Mouse (Mus musculus): ENCODE measurements around the gene Limch1. TPM values are rescaled to one million over a fixed set of nuclear protein-coding genes. Genes with fewer than 3 reads are reported as not detected.

The Limch1 gene
- polyA plus RNA-seq, 2 experiments, result 0.54 to 1.2 TPM

DNA sequence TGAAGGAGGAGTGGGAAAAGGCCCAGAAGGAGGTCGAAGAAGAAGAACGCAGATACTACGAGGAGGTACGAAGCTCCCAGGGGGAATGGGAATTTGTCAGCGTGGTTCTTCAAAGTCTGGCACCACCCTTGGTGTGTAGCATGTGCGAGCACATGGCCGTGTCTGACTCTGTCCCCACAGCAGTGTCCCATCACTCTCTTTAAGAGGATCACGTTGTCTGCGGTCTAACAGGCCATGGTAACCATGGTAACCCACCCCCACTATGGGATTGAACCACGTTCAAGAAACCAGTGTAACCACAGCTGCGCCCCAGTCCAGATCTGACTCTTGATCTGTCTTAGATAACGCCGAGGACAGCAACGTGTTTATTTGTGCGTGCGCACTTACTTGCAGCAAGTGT, 283.2 kb downstream of the Limch1 start:
- no peaks in the 10 kb centered on the region for H3K27me3 ChIP-seq (ENCODE audit: control insufficient read depth, insufficient read depth, low read length)
- H3K9ac ChIP-seq (replicated peaks), result no peak overlapping the region
- H3K27ac ChIP-seq, result no peak overlapping the region
- no peak overlapping the region for H3K4me2 ChIP-seq (ENCODE audit: low read depth)
- no peaks in the 10 kb centered on the region for H3K9me3 ChIP-seq (ENCODE audit: control insufficient read depth, low read length)
- ATAC-seq (ENCODE audit: insufficient read depth), result no peak
- H3K36me3 ChIP-seq (replicated peaks; ENCODE audit: control insufficient read depth, insufficient read depth, low read depth), result no peaks in the 10 kb centered on the region
- WGBS (ENCODE audit: insufficient replicate concordance), result 47% methylated on average over 16 of the region's 16 CpGs
- no peak overlapping the region for H3K4me3 ChIP-seq (ENCODE audit: insufficient read depth in 1 of 2, low read depth in 2 of 2, low read length in 2 of 2)
- TF ChIP-seq CTCF (IDR thresholded peaks at IDR 0.05; ENCODE audit: low read depth) (no peak), EP300 (IDR thresholded peaks at IDR 0.05; ENCODE audit: low read depth) (no peak)
- no peaks in the 10 kb centered on the region for H3K4me1 ChIP-seq (replicated peaks; ENCODE audit: control insufficient read depth in 2 of 2, insufficient read depth in 2 of 2, low read length in 1 of 2)
- DNase-seq (ENCODE audit: low read depth in 3 of 3, low spot score in 3 of 3), result no peak

DNA sequence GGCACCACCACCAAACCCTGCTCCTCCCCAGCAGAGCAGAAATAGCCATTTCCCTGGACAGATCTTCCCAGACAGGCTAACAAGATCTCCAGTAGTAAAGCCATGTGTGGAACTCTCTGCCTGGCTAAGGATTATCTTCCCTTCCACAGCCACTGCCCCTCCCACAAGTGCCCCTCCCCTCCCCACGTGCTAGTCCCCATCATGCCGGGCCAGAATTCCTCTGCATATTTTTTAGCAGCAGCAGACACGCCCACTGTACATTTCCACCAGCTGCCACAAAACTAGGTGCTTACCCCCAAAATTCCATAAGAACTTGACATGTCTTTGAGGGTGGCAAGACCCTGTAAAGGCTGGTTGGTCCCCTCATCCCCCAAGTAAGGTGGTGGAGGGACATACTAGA, 284.3 kb downstream of the Limch1 start:
- Histone ChIP-seq H3K36me3 (replicated peaks; ENCODE audit: control insufficient read depth, insufficient read depth, low read depth) (no peaks in the 10 kb centered on the region), H3K4me3 (ENCODE audit: insufficient read depth in 1 of 2, low read depth in 2 of 2, low read length in 2 of 2) (no peak overlapping the region), H3K4me1 (replicated peaks; ENCODE audit: control insufficient read depth in 2 of 2, insufficient read depth in 2 of 2, low read length in 1 of 2) (no peaks in the 10 kb centered on the region), H3K27ac (no peak overlapping the region), H3K9ac (replicated peaks) (no peak overlapping the region), H3K9me3 (ENCODE audit: control insufficient read depth, low read length) (no peaks in the 10 kb centered on the region), H3K27me3 (ENCODE audit: control insufficient read depth, insufficient read depth, low read length) (no peaks in the 10 kb centered on the region), H3K4me2 (ENCODE audit: low read depth) (no peak overlapping the region)
- WGBS (ENCODE audit: insufficient replicate concordance), result 30% methylated on average over 3 of the region's 3 CpGs
- TF ChIP-seq CTCF (IDR thresholded peaks at IDR 0.05; ENCODE audit: low read depth) (no peak), EP300 (IDR thresholded peaks at IDR 0.05; ENCODE audit: low read depth) (no peak)
- ATAC-seq (ENCODE audit: insufficient read depth), result no peak
- no peak for DNase-seq (ENCODE audit: low read depth in 3 of 3, low spot score in 3 of 3)

DNA sequence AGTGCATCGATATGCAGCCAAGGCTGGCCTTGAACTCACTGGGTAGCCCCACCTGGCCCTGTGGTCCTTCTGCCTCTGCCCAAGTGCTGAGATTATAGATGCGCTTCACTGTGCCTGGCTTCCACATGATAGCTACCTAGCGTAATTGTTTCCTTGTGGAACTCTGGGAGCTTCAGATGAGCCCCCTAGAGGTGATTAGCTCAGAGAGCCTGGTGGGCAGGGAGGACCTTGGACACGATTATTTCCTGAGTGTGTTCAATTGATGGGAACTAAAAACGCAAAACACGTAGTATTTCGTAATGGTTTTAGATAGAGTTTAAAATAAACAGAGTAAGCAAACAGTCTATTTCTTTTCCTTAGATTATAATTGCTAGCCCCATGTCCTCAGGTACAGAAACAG, 287.0 kb downstream of the Limch1 start:
- Histone ChIP-seq H3K36me3 (replicated peaks; ENCODE audit: control insufficient read depth, insufficient read depth, low read depth) (no peaks in the 10 kb centered on the region), H3K4me3 (ENCODE audit: insufficient read depth in 1 of 2, low read depth in 2 of 2, low read length in 2 of 2) (no peak overlapping the region), H3K9ac (replicated peaks) (no peak overlapping the region), H3K9me3 (ENCODE audit: control insufficient read depth, low read length) (no peaks in the 10 kb centered on the region), H3K4me1 (replicated peaks; ENCODE audit: control insufficient read depth in 2 of 2, insufficient read depth in 2 of 2, low read length in 1 of 2) (no peaks in the 10 kb centered on the region), H3K27ac (no peak overlapping the region), H3K27me3 (ENCODE audit: control insufficient read depth, insufficient read depth, low read length) (no peaks in the 10 kb centered on the region), H3K4me2 (ENCODE audit: low read depth) (no peak overlapping the region)
- ATAC-seq (ENCODE audit: insufficient read depth) (no peak), DNase-seq (ENCODE audit: low read depth in 3 of 3, low spot score in 3 of 3) (no peak)
- TF ChIP-seq EP300 (IDR thresholded peaks at IDR 0.05; ENCODE audit: low read depth), result no peak
- WGBS (ENCODE audit: insufficient replicate concordance), result 54% methylated on average over 7 of the region's 7 CpGs

DNA sequence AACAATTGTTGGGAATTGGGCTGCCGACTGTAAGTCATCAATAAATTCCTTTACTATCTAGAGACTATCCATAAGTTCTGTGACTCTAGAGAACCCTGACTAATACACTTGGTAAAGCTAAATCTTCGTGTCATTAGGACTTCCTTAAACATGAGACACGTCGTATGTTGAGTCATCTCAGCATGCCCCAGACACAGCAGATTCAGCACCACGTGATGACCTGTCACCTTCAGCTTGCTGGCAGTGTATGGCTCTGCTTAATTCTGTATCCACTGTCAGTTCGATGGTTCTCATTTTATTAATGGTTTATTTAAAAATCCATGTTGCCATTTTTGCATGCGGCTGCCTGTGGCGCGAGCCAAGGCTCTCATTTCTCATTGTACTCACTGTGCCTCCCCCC, 298.3 kb downstream of the Limch1 start:
- TF ChIP-seq EP300 (IDR thresholded peaks at IDR 0.05; ENCODE audit: low read depth) (no peak), CTCF (IDR thresholded peaks at IDR 0.05; ENCODE audit: low read depth) (no peak)
- H3K9me3 ChIP-seq (ENCODE audit: control insufficient read depth, low read length), result no peaks in the 10 kb centered on the region
- 57% methylated on average over 8 of the region's 9 CpGs for WGBS (ENCODE audit: insufficient replicate concordance)
- no peak for DNase-seq (ENCODE audit: low read depth in 3 of 3, low spot score in 3 of 3)
- ATAC-seq (ENCODE audit: insufficient read depth), result no peak
- H3K27me3 ChIP-seq (ENCODE audit: control insufficient read depth, insufficient read depth, low read length), result no peaks in the 10 kb centered on the region
- no peak overlapping the region for H3K9ac ChIP-seq (replicated peaks)
- no peak overlapping the region for H3K4me2 ChIP-seq (ENCODE audit: low read depth)
- H3K27ac ChIP-seq, result no peak overlapping the region
- no peaks in the 10 kb centered on the region for H3K4me1 ChIP-seq (replicated peaks; ENCODE audit: control insufficient read depth in 2 of 2, insufficient read depth in 2 of 2, low read length in 1 of 2)
- no peak overlapping the region for H3K4me3 ChIP-seq (ENCODE audit: insufficient read depth in 1 of 2, low read depth in 2 of 2, low read length in 2 of 2)
- no peaks in the 10 kb centered on the region for H3K36me3 ChIP-seq (replicated peaks; ENCODE audit: control insufficient read depth, insufficient read depth, low read depth)

DNA sequence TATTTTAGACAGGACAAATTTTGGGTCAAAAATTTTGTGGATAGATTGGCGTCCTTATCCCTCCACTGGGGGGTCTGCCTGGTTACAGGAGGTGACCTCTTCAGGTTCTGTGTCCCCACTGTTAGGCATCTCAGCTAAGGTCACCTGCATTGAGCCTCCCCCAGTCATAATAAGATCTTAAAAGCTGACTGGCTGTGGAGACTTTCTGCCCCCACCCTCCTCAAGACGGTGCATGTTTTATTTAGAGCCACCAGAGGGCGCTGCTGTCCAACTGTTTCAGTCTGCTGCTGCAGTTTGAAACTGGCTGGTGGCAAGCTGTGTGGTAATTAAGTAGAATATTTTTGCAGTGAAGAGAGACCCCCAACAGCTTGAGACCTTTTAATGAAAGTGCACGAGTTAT, 302.4 kb downstream of the Limch1 start:
- Histone ChIP-seq H3K4me1 (replicated peaks; ENCODE audit: control insufficient read depth in 2 of 2, insufficient read depth in 2 of 2, low read length in 1 of 2) (no peaks in the 10 kb centered on the region), H3K36me3 (replicated peaks; ENCODE audit: control insufficient read depth, insufficient read depth, low read depth) (no peaks in the 10 kb centered on the region), H3K4me3 (ENCODE audit: insufficient read depth in 1 of 2, low read depth in 2 of 2, low read length in 2 of 2) (no peak overlapping the region), H3K9me3 (ENCODE audit: control insufficient read depth, low read length) (no peaks in the 10 kb centered on the region), H3K4me2 (ENCODE audit: low read depth) (no peak overlapping the region), H3K27me3 (ENCODE audit: control insufficient read depth, insufficient read depth, low read length) (no peaks in the 10 kb centered on the region), H3K27ac (no peak overlapping the region), H3K9ac (replicated peaks) (no peak overlapping the region)
- 8% methylated on average over 4 of the region's 4 CpGs for WGBS (ENCODE audit: insufficient replicate concordance)
- DNase-seq (ENCODE audit: low read depth in 3 of 3, low spot score in 3 of 3) (peak; percentile 9 to 17 (median 10)), ATAC-seq (ENCODE audit: insufficient read depth) (no peak)
- TF ChIP-seq EP300 (IDR thresholded peaks at IDR 0.05; ENCODE audit: low read depth) (no peak), CTCF (IDR thresholded peaks at IDR 0.05; ENCODE audit: low read depth) (peak; percentile 87)

Measured in liver, embryonic 14.5 days (tissue).